Mouse (Mus musculus) bone marrow macrophage, adult 2 months (primary cell): ENCODE data around the gene Pgk1. TPM values are rescaled to one million over a fixed set of nuclear protein-coding genes. Genes with fewer than 3 reads are reported as not detected.
A peak's percentile ranks its signal among the peaks of the same experiment; 100 is the strongest.
"Not testable (repeated sequence)": the region's sequence is repeated elsewhere in the genome, so short reads cannot be mapped to it uniquely, and the experiment has no call there.

Experiments
- H3K27ac ChIP-seq: 2 replicates; pipeline ENCODE4 v1.5.1; 2012; ENCODE audit warnings: low read depth, low read length; ENCODE audit not compliant: insufficient read depth
- H3K4me1 ChIP-seq: 2 replicates; pipeline ENCODE4 v1.6.1; 2012; ENCODE audit warnings: low read length; ENCODE audit not compliant: control insufficient read depth, insufficient read depth
- H3K4me3 ChIP-seq: 2 replicates; pipeline ENCODE4 v1.5.1; 2012; ENCODE audit warnings: mild to moderate bottlenecking, low read length, moderate library complexity; ENCODE audit not compliant: insufficient read depth
- CTCF ChIP-seq: IDR thresholded peaks from 2 replicates; pipeline ENCODE4 v1.5.1; 2012; ENCODE audit warnings: low read depth, mild to moderate bottlenecking, low read length, moderate library complexity
- POLR2A ChIP-seq: IDR thresholded peaks from 2 replicates; pipeline ENCODE4 v1.6.1; 2012; ENCODE audit warnings: mild to moderate bottlenecking, low read depth, low read length, borderline replicate concordance
- polyA plus RNA-seq: library from polyadenylated mRNA; stranded (reverse); fragments of >200 nt; gene quantifications from 2 replicates; pipeline ENCODE4 v1.2.4, GENCODE M21; 2012; ENCODE audit not compliant: missing spikeins, insufficient read depth, insufficient read length

Gene Pgk1
- polyA plus RNA-seq, 1 experiment: 285 TPM

DNA sequence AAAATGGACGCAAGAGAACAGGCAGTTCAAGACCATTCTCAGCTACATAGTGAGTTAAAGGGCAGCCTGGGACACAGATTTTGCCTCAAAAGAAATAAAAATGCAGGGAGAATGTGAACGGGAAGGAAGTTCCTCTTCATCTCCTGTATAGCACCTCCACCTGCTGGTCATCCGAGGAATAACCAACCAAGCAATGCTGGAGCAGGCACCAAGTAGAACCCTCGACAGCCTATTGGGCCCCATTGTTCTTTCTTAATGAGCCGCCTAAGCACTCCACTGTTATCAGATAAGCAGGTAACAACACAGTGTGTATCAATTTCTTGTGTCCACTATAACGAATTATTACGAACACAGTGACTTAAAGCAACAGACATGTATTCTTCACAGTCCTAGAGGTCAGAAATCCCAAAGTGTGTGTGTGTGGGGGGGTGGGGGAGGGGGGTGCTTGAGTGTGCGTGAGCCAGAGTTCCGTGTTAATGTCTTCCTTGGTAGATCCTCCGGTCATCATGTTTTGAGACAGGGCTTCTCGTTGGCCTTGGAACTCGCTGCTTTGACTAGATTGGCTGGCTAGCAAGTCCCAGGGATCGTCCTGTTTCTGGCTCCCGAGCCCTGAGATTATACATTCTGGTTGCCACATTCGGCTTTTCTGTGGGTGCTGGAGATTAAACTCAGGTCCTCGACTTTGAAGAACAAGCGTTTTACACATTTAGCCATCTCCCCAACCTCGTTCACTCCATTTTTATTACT is 15.6 kb upstream of the Pgk1 start:
- Histone ChIP-seq H3K4me3 (no peak overlapping the region), H3K27ac (no peak overlapping the region), H3K4me1 (no peaks in the 10 kb centered on the region)
- TF ChIP-seq POLR2A (no peak), CTCF (no peak)

DNA sequence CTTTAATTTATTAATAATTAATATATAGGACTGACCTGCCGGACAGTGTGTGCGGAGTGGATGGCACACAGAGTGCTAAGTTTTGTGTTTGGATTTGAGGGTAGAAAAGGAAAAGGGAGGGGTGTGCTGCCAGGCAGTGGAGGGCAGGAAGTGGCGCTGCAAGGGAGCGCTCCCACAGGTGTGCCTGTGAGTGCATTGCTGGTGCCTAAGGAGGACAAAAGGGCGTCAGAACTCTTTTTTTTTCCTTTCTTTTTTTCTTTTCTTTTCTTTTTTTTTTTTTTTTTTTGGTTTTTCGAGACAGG is 15.1 kb upstream of the Pgk1 start:
- Histone ChIP-seq H3K4me3 (no peak overlapping the region), H3K27ac (no peak overlapping the region), H3K4me1 (no peaks in the 10 kb centered on the region)
- TF ChIP-seq CTCF (no peak), POLR2A (no peak)

DNA sequence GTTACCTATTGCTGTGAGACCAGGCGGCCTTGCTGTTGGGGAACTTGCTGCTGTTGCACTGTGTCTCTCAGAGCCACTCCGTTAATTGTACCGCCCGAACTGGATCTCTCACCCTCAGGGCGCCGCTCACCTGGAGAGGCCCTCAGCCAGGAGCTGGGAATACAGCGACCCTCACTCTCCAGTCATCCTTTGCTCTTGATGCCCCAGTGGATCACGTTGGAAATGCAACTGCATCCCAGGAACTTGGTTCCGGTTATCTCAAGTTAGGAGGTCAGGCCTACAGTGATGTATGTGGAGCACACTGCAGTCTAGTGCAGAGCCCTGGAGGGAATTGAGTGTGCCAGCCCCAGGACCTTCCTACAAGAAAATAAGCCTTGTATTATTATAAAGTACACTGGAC is 10.6 kb upstream of the Pgk1 start:
- Histone ChIP-seq H3K27ac (no peak overlapping the region), H3K4me1 (no peaks in the 10 kb centered on the region), H3K4me3 (no peak overlapping the region)
- no peak for TF ChIP-seq CTCF
- no peak for TF ChIP-seq POLR2A

DNA sequence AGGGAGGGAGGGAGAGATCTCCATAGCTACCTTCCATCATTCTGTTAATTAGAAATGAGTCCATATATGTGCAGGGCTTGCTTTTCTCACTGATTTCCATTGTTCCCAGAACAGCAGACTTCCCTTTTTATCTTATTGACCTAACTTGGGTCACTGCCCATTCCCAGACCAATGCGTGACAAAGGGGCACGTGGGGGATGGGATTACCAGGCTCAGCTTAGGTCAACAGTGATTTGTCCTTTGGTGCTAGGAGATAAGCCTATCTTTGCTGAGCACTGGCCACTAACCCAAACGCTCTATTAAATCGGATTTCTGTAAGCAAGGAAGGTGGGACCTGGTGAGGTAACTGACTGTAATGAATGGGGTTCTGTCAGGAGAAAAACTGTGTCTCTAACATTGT is 2.6 kb upstream of the Pgk1 start:
- no peak for TF ChIP-seq POLR2A
- TF ChIP-seq CTCF: no peak
- H3K27ac ChIP-seq: no peak overlapping the region
- H3K4me3 ChIP-seq: no peak overlapping the region
- peaks cover 13% of the 10 kb centered on the region for H3K4me1 ChIP-seq

DNA sequence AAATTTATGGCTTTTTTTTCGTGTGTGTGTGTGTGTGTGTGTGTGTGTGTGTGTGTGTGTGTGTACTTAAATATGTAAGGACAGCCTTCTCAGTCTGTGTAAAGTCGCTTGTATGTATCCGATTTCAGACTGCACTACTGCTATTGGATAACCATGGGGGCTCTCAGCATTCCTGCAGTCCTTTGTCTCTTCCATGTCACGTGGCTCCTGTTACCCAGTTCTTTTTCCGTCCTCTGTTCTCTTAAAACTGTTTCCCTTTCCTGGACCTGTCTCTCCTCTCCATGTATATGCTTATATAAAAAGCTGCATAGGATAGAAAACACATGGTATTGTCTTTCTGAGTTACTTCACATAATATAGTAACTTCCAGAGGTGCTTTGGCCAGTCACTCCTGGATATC is 1.2 kb upstream of the Pgk1 start:
- H3K27ac ChIP-seq: peak overlapping the region; percentile 45
- no peak overlapping the region for H3K4me3 ChIP-seq
- peaks cover 18% of the 10 kb centered on the region for H3K4me1 ChIP-seq
- TF ChIP-seq POLR2A: no peak
- no peak for TF ChIP-seq CTCF

DNA sequence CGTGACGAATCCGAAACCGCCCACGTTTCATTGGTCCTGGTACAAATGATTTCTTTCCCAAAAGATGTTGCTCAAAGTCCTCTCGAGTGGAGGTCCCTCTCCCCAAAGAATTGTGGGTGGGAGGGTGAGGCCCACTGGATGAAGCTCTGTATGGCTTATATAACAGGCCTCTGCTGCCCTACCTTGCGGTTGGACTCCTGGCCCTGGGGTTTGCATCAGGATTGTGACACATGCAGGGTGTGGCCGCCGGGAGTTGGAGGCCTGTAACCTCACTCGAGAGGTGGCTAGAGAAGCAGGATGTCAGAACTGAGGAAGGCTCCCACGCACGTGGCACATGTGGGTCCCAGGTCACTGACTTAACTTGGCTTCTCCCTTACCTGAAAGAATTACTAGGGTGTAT is 837 bp downstream of the Pgk1 start:
- peak overlapping the region; percentile 83 for H3K27ac ChIP-seq
- H3K4me3 ChIP-seq: peak overlapping the region; percentile 88
- peaks cover 22% of the 10 kb centered on the region for H3K4me1 ChIP-seq
- TF ChIP-seq CTCF: no peak
- no peak for TF ChIP-seq POLR2A

DNA sequence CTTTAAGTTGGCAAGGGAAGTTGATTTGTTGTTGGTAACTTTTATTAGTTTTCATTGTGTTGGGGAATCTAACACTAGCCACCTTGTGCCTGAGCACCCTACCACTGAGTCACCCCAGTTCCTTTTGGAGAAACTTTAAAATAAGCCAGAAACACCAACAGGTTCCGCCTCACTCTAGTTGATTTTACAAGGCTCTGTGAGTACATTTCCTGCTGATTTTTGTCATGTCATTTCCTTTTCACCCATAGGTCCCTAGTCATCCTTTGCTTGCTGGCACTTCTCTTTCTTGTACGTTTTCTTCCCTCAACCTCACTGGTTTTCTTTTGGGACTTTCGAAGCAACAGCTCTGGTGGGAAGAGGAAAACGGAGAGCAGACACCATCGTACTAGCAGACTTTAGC is 2.5 kb downstream of the Pgk1 start:
- Histone ChIP-seq H3K4me3 (peak overlapping the region; percentile 88), H3K4me1 (peaks cover 18% of the 10 kb centered on the region), H3K27ac (peak overlapping the region; percentile 89)
- no peak for TF ChIP-seq POLR2A
- no peak for TF ChIP-seq CTCF

DNA sequence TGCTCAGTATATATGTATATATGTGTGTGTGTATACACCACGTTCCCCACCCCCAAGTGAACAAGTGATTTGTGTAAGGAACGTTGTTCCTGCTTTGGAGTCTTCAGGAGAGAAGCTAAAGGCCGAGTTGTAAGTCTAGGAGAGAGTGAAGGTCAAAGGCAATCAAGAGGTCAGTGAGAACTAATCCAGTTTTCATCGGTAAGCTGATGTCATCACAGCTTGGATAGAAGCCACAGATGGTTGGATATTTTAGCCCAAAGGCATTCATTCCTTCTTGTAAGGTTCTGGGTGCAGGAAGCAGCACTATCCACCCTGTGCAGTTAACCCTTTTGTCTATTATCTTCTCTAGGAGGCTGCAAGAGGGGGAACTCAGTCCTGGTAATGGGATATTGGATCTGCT is 3.2 kb downstream of the Pgk1 start:
- TF ChIP-seq POLR2A (no peak), CTCF (no peak)
- peak overlapping the region; percentile 88 for H3K4me3 ChIP-seq
- H3K27ac ChIP-seq: peak overlapping the region; percentile 89
- H3K4me1 ChIP-seq: peaks cover 16% of the 10 kb centered on the region

DNA sequence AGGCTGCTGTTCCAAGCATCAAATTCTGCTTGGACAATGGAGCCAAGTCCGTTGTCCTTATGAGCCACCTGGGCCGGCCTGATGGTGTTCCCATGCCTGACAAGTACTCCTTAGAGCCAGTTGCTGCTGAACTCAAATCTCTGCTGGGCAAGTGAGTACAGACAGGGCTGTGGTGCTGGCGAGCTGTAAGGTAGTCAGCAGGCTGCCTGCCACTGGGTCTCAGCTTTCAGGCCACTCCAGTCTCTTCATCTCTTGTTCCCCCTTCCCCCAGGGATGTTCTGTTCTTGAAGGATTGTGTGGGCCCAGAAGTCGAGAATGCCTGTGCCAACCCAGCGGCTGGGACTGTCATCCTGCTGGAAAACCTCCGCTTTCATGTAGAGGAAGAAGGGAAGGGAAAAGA is 7.5 kb downstream of the Pgk1 start:
- H3K4me3 ChIP-seq, H3K27ac ChIP-seq, H3K4me1 ChIP-seq: not testable (repeated sequence)

DNA sequence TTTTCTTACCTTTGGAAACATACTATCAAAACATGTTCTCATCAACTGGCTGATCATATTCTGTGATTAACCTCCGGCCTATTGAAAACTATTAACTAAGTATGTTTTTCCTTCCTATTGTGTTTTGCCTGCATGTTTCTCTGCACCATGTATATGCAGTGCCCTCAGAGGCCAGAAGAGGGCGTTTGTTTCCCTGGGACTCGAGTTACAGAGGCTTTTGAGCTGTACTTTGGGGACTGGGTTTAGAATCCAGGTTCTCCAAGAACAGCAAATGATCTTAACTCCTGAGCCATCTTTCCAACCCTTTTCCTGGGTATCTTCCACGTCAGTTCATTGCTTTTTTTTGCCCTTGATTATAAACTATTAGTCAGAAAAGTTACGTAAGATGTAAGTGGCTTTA is 10.4 kb downstream of the Pgk1 start:
- TF ChIP-seq CTCF (no peak), POLR2A (no peak)
- Histone ChIP-seq H3K27ac (no peak overlapping the region), H3K4me1 (no peaks in the 10 kb centered on the region), H3K4me3 (no peak overlapping the region)

DNA sequence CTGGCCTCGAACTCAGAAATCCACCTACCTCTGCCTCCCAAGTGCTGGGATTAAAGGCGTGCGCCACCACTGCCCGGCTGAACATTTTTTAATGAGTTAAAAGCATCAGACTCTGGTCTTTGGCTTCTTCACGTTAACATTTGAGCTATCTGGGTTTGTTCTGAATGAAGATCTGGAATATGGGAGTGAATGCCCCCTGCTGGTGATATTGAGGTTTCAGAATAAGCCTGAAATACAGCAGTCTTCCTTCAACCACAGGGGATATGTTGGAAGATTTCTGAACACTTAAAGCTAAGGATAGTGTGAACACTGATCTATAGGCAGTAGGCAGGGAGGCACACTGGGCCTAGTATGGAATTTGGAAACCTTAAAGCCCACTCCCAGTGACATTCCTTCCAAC is 12.0 kb downstream of the Pgk1 start:
- no peak overlapping the region for H3K4me3 ChIP-seq
- TF ChIP-seq CTCF: no peak
- TF ChIP-seq POLR2A: no peak
- H3K27ac ChIP-seq: no peak overlapping the region
- H3K4me1 ChIP-seq: no peaks in the 10 kb centered on the region
